Mouse (Mus musculus) skeletal muscle tissue, adult 2 months (tissue): ENCODE data around the gene Zfp541.

Experiments
- DNase-seq: peaks from one replicate; pipeline ENCODE4 v3.0.0-alpha.2; 2012; ENCODE audit warnings: low read depth, low spot score

Zfp541 gene

GRCm38 (mm10) chr7:16044531-16044930 lies 17.1 kb upstream of the Zfp541 start:
- no peak for DNase-seq

DNA sequence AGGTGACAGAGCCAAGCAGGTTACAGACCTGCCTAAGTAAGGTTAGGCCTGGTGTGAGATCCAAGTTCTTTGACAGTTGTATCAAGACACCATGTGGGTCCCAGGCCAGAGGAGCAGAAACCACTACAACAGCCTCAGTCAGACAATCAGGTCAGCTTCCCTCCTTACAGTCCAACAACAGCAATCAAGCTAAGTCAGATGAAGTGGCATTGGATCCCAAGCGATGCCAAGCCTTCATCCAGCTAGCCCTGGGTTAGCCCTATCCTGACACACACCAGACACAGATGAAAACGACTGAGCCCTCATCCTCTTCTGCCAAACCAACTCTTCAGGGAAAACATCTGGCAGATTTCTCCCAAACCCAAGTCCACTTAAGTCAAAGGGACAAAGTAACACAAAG lies 16.1 kb upstream of the Zfp541 start:
- no peak for DNase-seq

DNA sequence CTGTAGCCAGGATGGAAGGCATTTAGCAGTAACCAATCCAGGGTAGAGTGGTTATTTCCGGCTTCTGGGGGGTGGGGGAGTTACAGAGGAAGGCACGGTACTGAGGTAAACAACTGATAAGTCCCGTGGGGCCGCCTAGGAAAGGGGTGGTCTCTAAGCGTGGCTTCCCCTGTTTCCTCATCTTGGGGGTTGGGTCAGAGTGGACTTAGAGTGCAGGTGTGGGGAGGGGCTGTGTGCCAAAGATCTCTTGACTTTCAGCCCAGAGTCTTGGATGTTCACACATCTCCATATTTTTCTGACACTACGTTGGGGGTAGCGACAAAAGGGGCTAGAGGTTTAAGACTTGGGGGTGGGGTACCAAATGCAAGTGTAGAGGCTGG lies 15.5 kb upstream of the Zfp541 start:
- DNase-seq, result peak; percentile 67

- peak; percentile 77 for DNase-seq
Observed at GRCm38 (mm10) chr7:16046481-16047337, 14.9 kb upstream of the Zfp541 start.

DNA sequence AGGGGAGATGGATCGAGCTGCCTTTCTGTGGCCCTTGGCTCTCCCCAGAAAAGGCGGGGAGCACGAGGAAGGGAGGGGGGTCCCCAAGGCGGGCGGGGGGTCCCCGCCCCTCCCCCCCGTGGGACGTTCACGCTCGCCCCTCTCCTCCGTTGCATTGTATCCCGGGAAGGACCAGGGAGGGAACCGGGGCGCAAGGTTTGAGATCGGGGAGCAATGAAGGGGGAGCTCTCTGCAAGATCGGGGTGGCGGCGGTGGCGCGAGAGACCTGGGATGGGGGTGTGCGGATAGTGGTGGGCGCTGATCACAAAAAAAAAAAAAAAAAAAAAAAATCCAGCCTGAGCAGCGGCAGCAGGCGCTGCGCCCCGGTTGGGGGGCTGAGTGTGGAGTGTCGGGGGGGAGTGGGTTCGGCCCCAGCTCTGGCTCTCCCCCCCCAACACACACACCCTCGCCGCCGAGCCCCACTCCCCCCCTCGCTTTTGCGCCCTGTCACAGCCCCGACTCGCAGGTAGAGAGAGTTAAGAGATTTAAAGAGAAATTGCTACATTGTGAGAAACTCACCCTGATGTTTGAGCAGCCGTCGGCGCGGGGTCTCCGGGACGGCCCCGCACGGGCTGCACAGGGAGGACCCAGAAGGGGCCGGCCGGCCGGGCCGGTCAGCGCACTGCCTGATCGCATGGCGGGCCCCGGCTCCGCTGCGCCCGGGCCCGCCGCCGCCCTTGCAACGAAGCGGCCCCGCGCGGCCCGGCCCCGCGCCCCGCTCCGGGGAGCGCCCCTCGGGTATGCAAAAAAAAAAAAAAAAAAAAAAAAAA lies 14.1 kb upstream of the Zfp541 start, which contains the start of gene Bicra:
Gene Bicra (minus strand): TSS at position 584 of the 809 bp plus-strand sequence.
- DNase-seq, result peak; percentile 86

DNA sequence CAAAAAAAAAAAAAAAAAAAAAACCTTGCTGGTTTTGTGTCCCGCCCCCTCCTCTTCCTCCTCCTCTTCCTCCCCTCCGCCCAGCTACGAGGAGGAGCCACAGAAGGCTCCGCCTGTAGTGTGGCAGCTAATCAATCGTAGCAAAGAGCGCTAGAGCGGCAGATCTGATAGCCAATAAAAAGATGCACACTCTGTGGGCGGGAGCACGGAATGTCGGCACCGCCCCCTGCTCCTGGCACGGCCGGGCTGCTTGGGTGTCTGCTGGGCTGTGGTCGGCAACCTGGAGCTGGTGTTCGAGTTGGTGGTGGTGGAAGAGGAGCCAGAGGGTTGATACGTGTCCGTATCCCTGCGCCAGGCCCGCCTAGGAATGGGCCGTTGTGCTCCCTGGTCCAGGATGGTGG lies 13.4 kb upstream of the Zfp541 start:
- DNase-seq, result peak; percentile 99

DNA sequence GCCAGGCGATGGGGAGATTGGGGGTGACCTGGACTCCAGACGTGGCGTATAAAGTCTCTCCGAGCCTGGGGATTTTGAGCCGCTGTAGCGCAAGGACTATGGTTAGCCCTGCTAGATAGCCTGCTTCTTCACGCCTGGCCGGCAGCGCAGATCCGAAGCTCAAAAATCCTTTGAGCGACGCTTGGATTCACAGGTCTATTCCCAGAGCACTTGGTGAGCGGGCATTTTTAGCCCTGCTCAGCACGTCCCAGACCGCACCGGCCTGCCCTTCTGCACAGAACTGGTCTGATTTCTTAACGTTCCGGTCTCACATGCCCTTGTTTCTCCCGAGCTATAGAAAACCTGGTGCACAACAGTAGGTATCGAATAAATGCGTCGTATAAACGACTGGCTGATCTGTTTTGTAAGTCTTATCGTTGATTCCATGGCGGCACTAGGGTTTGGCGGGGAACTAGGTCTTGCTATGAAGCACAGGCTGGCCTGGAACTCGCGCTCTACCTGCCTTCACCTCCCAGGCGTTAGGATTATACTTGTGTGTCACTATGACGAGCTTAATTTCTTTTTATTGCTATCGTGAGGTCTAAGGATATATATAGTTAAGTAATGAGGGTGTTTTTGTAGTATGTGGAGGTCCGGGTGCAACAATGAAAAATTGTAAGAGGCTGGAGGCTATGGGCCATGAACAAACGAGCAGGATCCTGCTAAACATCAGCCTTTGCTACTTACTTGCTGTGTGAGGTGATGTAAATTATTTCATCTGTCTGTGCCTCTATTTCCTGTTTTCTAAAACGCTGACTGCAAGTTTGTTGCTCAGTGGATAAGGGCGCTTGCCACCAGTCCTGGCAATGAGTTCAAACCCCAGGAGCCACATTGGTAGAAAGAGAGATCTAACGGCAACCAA lies 12.7 kb upstream of the Zfp541 start:
- DNase-seq, result no peak

- no peak for DNase-seq
Observed at GRCm38 (mm10) chr7:16049576-16049915, 12.1 kb upstream of the Zfp541 start.

- no peak for DNase-seq
Observed at GRCm38 (mm10) chr7:16050600-16050999, 11.0 kb upstream of the Zfp541 start.

DNA sequence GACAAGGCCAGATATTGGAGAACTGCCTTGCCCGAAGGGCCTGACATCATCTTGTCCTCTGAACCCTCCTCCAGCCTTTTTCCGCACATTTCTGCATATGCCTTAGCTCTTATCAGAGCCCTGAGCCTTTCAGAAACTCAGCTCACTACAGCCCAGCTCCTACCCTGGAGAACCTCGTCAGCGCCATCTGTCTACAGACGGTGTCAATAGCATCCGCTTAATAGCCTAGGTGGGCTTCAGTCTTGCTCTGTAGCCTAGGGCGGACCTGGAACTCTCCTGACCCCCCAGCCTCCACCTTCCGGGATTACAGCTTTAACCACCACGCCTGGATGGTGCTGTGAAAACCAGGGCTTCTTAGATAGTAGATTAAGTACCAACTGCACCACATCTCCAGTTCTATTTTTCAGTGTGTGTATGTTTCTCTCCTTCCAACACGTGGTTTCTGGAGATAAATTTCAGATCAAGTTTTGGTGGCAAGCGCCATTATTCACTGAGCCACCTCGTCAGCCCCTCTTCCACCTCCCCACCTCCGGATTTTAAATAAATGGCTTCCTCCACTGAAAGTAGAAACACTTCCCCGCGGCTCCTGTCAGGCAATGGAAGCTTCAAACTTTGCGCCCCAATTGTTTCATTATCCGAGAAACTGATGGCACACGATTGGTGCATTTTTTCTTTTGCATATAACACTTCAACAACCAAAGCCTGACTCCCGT lies 9.6 kb upstream of the Zfp541 start:
- peak; percentile 71 for DNase-seq

DNA sequence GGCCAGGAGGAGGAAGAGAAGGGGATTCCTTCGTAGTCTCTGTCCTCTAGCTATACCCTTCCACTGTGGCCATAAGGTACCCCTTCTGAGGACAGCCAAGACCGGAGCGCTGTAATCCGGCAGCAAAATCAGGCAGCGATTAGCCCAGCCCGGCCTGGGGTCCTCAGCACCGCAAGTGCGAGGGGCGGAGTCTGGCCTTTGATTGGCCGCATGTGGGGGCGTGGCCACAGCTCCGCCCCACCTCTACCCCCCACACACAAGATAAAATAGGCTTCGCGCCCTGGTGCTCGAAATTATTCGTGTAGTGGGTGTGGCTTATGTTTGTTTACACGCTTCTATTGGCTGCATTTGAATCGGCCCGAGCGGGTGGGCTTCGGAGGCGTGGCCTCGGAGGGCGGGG lies 8.9 kb upstream of the Zfp541 start:
- peak; percentile 96 for DNase-seq

GRCm38 (mm10) chr7:16053105-16053504 lies 8.5 kb upstream of the Zfp541 start:
- DNase-seq, result no peak

DNA sequence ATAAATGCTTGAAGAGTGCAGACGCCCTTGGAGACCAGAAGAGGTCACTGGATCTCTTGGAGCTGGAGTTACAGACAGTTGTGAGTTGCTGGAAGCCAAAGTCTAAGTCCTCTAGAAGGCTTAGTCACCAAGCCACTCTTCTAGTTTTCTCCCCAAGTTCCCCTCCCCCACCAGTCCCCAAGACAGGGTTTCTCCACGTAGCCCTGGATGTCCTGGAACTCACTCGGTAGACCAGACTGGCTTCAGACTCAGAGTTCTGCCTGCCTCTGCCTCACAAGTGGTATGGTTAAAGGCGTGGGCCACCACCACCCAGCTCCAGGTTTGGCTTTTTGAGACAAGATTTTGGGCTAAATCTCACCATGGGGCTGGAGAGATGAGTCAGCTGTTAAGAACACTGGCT lies 6.6 kb upstream of the Zfp541 start:
- no peak for DNase-seq

DNA sequence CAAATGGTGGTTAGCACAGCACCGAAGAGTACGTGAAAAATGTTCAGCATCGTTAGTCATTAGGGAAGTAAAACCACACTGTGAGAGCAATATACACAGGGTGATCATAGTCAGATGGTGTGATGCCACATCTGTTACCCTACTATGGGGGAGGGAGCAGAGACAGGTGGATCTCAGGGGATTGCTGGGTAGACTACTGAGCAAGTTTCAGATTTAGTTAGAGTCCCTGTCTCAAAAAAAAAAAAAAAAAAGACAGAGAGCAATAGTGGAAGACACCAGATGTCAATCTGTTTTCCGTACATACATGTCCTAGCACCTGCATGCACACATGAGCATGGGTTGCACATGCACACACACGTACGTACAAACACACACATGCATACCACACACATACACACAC lies 5.9 kb upstream of the Zfp541 start:
- no peak for DNase-seq

- no peak for DNase-seq
Observed at GRCm38 (mm10) chr7:16056459-16057135, 5.0 kb upstream of the Zfp541 start.

GRCm38 (mm10) chr7:16057136-16057534 lies 4.5 kb upstream of the Zfp541 start:
- no peak for DNase-seq

DNA sequence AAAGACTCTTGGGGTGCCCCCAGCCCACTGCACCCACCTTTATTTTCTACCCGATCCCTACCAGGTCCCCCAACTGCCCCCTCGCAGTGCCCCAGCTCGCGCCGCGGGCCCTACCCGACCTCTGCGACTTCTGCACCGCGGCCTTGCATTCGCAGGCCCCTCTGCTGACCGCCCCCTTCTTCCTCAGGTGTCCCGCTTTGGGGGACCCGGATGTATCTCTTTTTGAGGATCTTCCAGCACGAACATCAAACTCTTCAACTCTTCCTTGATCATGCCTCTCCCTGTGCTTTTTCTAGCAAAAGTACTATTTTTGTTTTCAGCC lies 446 bp downstream of the Zfp541 start:
- no peak for DNase-seq

GRCm38 (mm10) chr7:16063490-16063889 lies 1.9 kb downstream of the Zfp541 start:
- DNase-seq, result no peak

DNA sequence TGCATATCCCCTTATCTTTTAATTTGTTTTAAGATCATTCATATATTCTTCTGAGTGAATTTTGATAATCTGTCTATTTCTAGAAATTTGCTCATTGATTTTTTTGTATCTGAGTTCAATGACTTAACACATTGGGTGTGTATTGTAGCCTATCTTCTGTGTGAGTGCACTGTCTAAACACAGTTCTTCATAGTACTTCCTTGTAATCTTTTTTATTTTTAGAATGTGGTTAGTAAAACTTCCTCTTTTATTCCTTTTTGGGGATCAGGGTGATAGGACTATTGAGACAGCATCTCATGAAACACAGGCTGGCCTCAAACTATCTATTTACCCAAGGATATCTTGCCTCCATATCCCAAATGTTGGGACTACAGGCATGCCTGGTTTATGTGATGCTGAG lies 9.2 kb downstream of the Zfp541 start:
- no peak for DNase-seq

DNA sequence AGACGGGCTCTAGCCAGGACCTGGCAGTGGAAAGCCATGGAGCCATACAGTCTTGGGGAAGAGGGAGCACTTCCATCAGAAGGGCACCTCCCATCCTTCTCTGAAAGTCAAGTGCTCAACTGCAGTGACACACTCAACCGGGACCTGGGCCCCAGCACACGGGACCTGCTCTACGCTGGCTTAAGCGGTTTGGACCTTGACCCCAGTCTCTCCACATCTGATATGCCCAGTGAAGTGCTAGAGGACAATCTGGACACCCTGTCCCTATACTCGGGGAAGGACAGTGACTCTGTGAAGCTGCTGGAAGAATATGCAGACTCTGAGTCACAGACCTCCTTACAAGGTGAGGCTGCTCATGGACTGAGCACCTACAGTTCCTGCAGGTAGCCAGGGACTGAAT lies 10.3 kb downstream of the Zfp541 start:
- DNase-seq, result no peak

DNA sequence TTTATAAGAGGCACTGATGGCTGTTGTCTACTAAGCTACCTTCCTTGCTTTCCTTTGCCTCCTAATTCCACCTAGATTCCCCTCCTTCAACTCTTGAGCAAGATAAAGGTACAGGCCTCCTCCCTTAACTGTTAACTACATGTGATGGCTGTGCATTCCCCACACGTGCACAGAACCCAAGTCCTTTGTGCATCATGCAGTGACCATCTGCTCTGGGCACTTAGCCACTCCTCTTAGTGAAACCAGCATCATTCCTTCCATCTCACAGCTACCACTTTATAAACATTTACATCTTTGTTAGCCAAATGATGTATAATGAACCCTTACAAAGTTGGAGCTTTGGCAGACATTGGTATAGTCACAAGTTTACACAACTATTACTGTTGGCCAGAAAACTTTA lies 18.3 kb downstream of the Zfp541 start:
- no peak for DNase-seq
